Mouse (Mus musculus) embryonic facial prominence, embryonic 14.5 days (tissue): Measurements from ENCODE around the gene Fbxw11. TPM values are rescaled to one million over a fixed set of nuclear protein-coding genes. Genes with fewer than 3 reads are reported as not detected.

ENCODE experiments used
- ATAC-seq: fragments of 200-750 bp; cut with Nextera tagmentation; 2 replicates; pipeline ENCODE4 v1.8.0; 2017; ENCODE audit warnings: low read depth, moderate number of reproducible peaks, moderate TSS enrichment
- DNase-seq: peaks from one replicate; pipeline ENCODE4 v3.0.0-alpha.2; 2015; ENCODE audit warnings: low spot score
- H3K27ac ChIP-seq: fragments of 300-500 bp; sonication (generic); replicated peaks from 2 replicates; pipeline ENCODE4 v1.5.1; 2014; ENCODE audit warnings: low read depth, mild to moderate bottlenecking, low read length, moderate library complexity
- H3K27me3 ChIP-seq: fragments of 300-500 bp; sonication (generic); replicated peaks from 2 replicates; pipeline ENCODE4 v1.6.1; 2014; ENCODE audit warnings: low read length; ENCODE audit not compliant: control insufficient read depth, insufficient read depth
- H3K36me3 ChIP-seq: fragments of 300-500 bp; sonication (generic); 2 replicates; pipeline ENCODE4 v1.6.1; 2014; ENCODE audit warnings: low read length, mixed read lengths; ENCODE audit not compliant: control insufficient read depth, insufficient read depth
- H3K4me1 ChIP-seq: fragments of 300-500 bp; sonication (generic); 2 replicates; pipeline ENCODE4 v1.6.1; 2014; ENCODE audit warnings: antibody characterized with exemption, low read length; ENCODE audit not compliant: control insufficient read depth, insufficient read depth
- H3K4me2 ChIP-seq: fragments of 300-500 bp; sonication (generic); 2 replicates; pipeline ENCODE4 v1.6.1; 2014; ENCODE audit warnings: low read depth, mild to moderate bottlenecking, low read length, moderate library complexity, mixed read lengths
- H3K4me3 ChIP-seq: fragments of 300-500 bp; sonication (generic); 2 replicates; pipeline ENCODE4 v1.5.1; 2014; ENCODE audit warnings: low read depth, mild to moderate bottlenecking, low read length
- H3K9ac ChIP-seq: fragments of 300-500 bp; sonication (generic); 2 replicates; pipeline ENCODE4 v1.6.1; 2014; ENCODE audit warnings: low read depth, mild to moderate bottlenecking, low read length, moderate library complexity, mixed read lengths
- H3K9me3 ChIP-seq: fragments of 300-500 bp; sonication (generic); 2 replicates; pipeline ENCODE4 v1.6.1; 2016; ENCODE audit warnings: low read length; ENCODE audit not compliant: control insufficient read depth
- WGBS: fragments of 180-500 bp; shearing (Covaris S2); extraction: QIAGEN DNeasy Blood & Tissue Kit; methylation state at CpG from one replicate; pipeline ENCODE4 v1.1.7; 2014; 5-methylcytosine and 5-hydroxymethylcytosine counted together
- polyA plus RNA-seq: library from polyadenylated mRNA; unstranded; fragments of >200 nt; fragmentation: Nextera tagmentation; extraction: Ambion mirVana; gene quantifications from 2 replicates; pipeline ENCODE4 v1.2.1, GENCODE M21; 2014

Gene Fbxw11
- polyA plus RNA-seq, 1 experiment from 2014 or later: 59.0 TPM

DNA sequence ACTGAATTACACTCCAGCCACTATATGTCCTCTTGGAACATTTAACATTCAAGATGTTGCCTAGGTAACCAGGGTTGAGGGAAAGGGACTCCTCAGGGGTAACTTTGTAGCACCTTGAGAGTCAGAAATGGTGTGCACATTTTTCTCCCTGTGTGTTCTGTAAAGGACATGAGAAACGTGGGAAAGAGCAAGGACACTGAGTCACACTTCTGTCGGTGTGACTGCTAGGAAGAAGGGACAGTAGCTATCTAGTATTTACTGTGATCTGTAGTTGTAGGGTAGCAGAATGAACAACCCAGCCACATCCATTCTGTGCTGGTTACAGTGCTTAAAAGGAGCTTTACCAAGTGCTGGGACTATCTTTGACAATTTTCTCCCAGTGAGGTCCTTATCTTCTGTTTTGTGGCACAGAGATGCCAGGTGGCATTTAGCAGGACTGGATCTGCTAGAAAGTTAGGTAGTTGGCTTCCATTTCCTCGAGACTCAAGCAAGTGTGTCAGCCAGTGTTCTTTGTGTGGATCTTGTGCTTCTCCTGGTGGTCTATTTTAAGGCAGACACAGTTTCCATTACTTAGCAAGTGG is 57.5 kb downstream of the Fbxw11 start:
- no peak overlapping the region for H3K4me2 ChIP-seq
- 0 out of 2 replicates have a peak, but pooled peaks cover 7% of the 10 kb centered on the region for H3K4me1 ChIP-seq
- no peaks in the 10 kb centered on the region for H3K27me3 ChIP-seq
- no peaks in the 10 kb centered on the region for H3K9me3 ChIP-seq
- ATAC-seq: no peak
- no peak overlapping the region for H3K4me3 ChIP-seq
- no peaks in the 10 kb centered on the region for H3K36me3 ChIP-seq
- no peak overlapping the region for H3K9ac ChIP-seq
- 82% methylated on average over 3 of the region's 3 CpGs for WGBS
- H3K27ac ChIP-seq: no peak overlapping the region
- DNase-seq: no peak

DNA sequence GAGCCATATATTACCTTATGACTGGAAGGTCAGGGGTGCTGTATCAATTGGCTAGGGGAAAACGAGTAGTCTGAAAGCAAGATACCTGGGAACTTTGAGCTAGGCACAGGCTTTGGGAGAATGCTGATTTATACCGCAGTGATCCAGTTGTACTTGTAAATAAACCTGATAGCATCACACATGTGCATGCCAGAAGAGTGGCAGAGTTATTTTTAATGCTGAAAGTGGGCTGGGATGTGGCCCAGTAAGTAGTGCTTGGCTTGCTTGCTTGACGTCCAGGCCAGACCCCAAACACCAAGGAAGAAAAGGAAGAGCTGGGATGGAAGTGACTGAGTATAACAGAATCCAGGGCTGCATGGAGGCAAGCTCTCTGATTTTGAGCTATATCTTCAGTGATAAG is 59.0 kb downstream of the Fbxw11 start:
- Histone ChIP-seq H3K4me2 (no peak overlapping the region), H3K4me1 (0 out of 2 replicates have a peak, but pooled peaks cover 7% of the 10 kb centered on the region), H3K36me3 (no peaks in the 10 kb centered on the region), H3K27me3 (no peaks in the 10 kb centered on the region), H3K27ac (no peak overlapping the region), H3K9ac (no peak overlapping the region), H3K9me3 (no peaks in the 10 kb centered on the region), H3K4me3 (no peak overlapping the region)
- WGBS: 59% methylated on average over 3 of the region's 3 CpGs
- DNase-seq: no peak
- ATAC-seq: no peak

DNA sequence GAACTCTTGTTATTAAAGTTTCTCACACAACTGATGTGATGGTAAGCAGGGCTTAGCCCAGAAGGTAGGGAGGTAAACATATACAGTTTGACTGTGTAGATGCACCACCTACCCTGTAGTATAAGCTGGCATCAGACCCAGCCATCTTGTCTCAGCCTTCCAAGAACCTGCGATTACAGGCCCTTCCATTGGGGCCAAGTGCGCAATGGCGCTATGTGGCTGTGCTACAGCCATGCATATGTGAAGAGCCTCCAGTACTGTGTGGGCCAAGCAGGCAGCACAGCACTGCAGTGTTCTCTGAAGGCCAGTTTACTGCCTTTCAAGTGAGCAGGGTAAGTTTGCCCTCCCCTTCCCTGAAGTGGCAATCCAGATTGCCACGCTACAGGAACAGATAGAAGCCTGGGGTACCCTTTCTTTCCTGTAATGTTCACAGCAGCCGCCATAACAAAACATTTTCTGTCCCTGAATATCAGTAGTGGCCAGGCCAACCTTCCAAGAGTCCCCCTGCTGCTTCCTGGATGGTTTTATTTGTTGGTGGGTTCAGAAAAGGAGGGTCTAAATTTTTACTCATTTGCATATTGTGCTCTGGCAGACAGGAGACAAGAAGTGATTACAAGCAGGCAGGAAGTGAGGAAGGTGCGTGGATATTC is 61.8 kb downstream of the Fbxw11 start:
- WGBS: 84% methylated on average over 6 of the region's 6 CpGs
- Histone ChIP-seq H3K36me3 (no peaks in the 10 kb centered on the region), H3K27me3 (no peaks in the 10 kb centered on the region), H3K4me2 (no peak overlapping the region), H3K9me3 (no peaks in the 10 kb centered on the region), H3K4me1 (0 out of 2 replicates have a peak, but pooled peaks cover 3% of the 10 kb centered on the region), H3K9ac (no peak overlapping the region), H3K27ac (no peak overlapping the region), H3K4me3 (no peak overlapping the region)
- DNase-seq (no peak), ATAC-seq (no peak)

DNA sequence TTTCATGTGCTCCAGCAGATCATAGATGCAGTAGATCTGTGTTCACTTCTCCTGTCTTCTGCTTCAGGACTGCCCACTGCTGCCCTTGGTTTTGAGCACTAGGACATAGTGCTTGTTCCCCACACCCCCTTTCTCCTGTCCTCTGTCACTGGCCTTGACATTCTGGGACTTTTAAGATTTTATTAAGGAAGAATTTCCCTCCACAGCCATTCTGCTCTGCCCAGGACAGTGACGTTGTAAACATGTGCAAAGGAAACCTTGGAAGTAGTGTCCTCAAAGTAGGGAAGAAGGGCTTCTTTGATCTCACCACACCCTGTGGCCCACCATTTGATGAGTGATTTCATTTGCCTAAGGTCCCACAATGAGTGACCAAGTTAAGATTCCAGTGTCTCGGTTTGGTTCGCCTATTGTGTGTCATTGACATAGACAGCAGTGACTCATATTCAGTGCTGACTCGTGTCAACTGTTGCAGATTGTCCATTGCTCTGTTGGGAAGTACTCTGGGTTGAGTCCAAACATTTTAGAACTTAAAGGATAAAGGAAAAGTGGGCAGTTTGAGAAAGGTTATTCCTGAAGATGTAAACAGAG is 64.0 kb downstream of the Fbxw11 start:
- DNase-seq (no peak), ATAC-seq (no peak)
- WGBS: 84% methylated on average over 4 of the region's 4 CpGs
- no peaks in the 10 kb centered on the region for H3K9me3 ChIP-seq
- no peak overlapping the region for H3K27ac ChIP-seq
- H3K27me3 ChIP-seq: no peaks in the 10 kb centered on the region
- H3K9ac ChIP-seq: no peak overlapping the region
- peaks cover under 1% of the 10 kb centered on the region for H3K36me3 ChIP-seq
- no peak overlapping the region for H3K4me2 ChIP-seq
- H3K4me1 ChIP-seq: 0 out of 2 replicates have a peak, but pooled peaks cover 3% of the 10 kb centered on the region
- H3K4me3 ChIP-seq: no peak overlapping the region

DNA sequence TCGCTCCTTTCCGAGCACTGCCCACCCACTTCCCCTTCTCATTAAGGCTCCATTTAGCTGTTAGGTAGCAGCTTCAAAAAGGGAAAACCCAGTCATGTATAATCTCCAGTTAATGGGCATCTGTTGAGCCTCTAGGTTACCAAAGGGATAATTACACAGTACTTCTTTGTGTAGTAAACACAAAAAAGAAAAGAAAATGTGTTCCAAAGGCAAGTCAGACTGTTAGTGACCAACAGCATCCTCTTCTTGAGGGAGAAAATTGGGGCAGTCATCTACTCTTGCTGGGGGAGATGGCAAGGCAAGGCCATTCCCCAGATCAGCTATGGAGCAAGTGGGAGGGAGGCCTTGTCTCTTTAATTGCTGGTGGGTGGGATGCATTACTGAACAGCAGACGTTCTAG is 65.0 kb downstream of the Fbxw11 start:
- Histone ChIP-seq H3K27me3 (no peaks in the 10 kb centered on the region), H3K4me3 (no peak overlapping the region), H3K9me3 (no peaks in the 10 kb centered on the region), H3K27ac (no peak overlapping the region), H3K36me3 (peaks cover 10% of the 10 kb centered on the region), H3K9ac (no peak overlapping the region), H3K4me2 (no peak overlapping the region), H3K4me1 (0 out of 2 replicates have a peak, but pooled peaks cover 3% of the 10 kb centered on the region)
- DNase-seq (no peak), ATAC-seq (no peak)
- 69% methylated on average over 3 of the region's 3 CpGs for WGBS

DNA sequence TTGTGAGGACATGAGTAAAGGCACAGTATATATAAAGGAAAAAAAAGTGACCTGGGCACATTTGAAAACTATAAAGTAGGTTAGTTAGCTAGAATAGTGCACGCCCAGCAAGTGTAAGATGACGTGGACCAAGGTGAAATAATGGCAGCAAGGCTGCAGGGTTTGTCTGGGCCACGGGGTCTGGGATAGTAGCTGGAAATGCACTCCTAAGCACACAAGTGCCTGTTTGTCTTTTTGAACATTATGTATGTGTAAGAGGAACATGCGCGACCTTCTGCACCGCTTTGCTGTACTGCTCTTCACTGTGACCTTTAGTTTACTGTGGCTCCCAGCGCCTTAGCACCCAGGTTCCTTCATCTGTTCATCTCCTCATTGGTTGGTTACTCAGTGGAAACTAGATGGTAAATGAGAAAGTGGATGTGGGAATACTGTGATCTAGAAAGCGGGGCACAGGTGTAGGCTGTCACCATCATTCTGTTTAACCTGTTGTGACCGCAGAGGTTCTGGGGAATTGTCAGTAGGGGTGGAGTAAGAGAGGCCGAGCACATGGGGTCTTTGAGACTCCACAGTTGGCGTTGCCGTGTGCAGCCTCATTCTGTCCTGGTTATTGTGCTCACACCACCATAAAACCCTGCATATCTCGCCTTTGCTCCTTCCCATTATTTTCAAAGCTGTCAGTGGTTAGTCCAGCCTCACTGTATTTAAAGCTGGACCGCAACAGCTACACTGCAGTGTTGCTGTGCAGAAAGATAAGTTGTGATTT is 66.4 kb downstream of the Fbxw11 start:
- Histone ChIP-seq H3K27ac (no peak overlapping the region), H3K4me1 (no peaks in the 10 kb centered on the region), H3K4me3 (no peak overlapping the region), H3K4me2 (no peak overlapping the region), H3K36me3 (peaks cover 23% of the 10 kb centered on the region), H3K9ac (no peak overlapping the region), H3K27me3 (no peaks in the 10 kb centered on the region), H3K9me3 (no peaks in the 10 kb centered on the region)
- WGBS: 81% methylated on average over 14 of the region's 14 CpGs
- no peak for DNase-seq
- no peak for ATAC-seq

DNA sequence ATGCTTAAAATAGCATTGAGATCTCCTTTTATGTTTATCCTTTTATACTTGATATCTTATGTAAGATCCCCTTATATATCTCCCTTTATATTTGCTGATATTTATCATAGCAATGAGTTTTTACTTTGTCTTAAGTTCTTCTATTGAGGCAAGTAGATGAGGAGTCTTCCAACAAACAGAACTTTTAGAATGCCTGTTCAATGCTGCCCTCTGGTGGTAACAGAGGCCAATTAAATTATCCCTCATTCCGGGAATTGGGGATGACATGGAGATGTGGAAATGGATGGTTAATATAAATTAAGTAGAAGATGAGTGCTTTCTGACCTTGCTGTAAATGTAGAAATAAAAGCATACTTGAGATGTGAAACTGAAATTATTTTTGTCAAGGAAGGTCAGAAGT is 67.0 kb downstream of the Fbxw11 start:
- H3K27ac ChIP-seq: no peak overlapping the region
- 21% methylated on average over 1 of the region's 1 CpGs for WGBS
- no peaks in the 10 kb centered on the region for H3K27me3 ChIP-seq
- ATAC-seq: no peak
- no peak overlapping the region for H3K9ac ChIP-seq
- no peaks in the 10 kb centered on the region for H3K9me3 ChIP-seq
- no peak overlapping the region for H3K4me3 ChIP-seq
- H3K36me3 ChIP-seq: peaks cover 25% of the 10 kb centered on the region
- DNase-seq: peak; percentile 73
- H3K4me2 ChIP-seq: no peak overlapping the region
- no peaks in the 10 kb centered on the region for H3K4me1 ChIP-seq

DNA sequence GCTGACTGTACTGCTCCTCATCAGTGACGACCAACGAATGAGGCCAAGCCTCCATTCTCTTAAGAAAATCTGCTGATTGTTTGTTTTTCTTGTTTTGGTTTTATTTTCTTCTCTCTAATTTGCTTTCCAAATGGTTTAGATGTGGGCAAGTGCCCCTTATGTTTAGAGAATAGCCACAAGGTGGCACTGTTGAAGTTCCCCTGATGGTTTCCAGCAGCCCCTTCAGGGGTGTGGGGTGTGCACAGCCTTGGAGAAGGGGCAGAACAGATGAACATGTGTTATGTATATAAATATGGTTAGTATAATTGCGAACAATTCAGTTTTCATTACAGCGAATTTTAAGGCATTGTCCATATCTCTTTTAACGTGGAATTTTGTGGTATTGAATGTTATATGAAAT is 71.7 kb downstream of the Fbxw11 start:
- peak; percentile 81 for ATAC-seq
- WGBS: 39% methylated on average over 5 of the region's 5 CpGs
- peak; percentile 83 for DNase-seq

More for the DNA sequence above, 71.7 kb downstream of the Fbxw11 start:
- no peak overlapping the region for H3K4me3 ChIP-seq
- peaks cover 25% of the 10 kb centered on the region for H3K36me3 ChIP-seq
- H3K27ac ChIP-seq: no peak overlapping the region
- H3K9me3 ChIP-seq: no peaks in the 10 kb centered on the region
- no peaks in the 10 kb centered on the region for H3K27me3 ChIP-seq
- H3K4me2 ChIP-seq: no peak overlapping the region
- no peak overlapping the region for H3K9ac ChIP-seq
- H3K4me1 ChIP-seq: peaks cover 6% of the 10 kb centered on the region
